ENCODE assay signal across 8 mouse cellular contexts in genomic region chr16:30310647-30311046, GRCm38 (mm10). TPM values are rescaled to one million over a fixed set of nuclear protein-coding genes. Genes with fewer than 3 reads are reported as not detected.
DNase-seq lines count a peak whose midpoint lies in the region; ATAC-seq and TF ChIP-seq lines count a peak whose summit lies in the region.

Gene Gp5, minus strand, starts transcription at chr16:30310779.

- H3K36me3 ChIP-seq in heart, embryonic 11.5 days (ENCODE audit: control insufficient read depth, insufficient read depth, low read length): no peaks in the 10 kb centered on the region
- H3K36me3 ChIP-seq in ES-Bruce4 (ENCODE audit: control insufficient read depth, insufficient read depth, low read length, poor library complexity, severe bottlenecking): peaks cover 6% of the 10 kb centered on the region
- H3K36me3 ChIP-seq in forebrain, embryonic 14.5 days (ENCODE audit: control insufficient read depth, insufficient read depth, low read length): peaks cover 5% of the 10 kb centered on the region; the same call in 1 of the 2 replicates
- peaks cover 3% of the 10 kb centered on the region for H3K36me3 ChIP-seq in liver, embryonic 16.5 days (ENCODE audit: control insufficient read depth, insufficient read depth)

- no peak for ATAC-seq in heart, embryonic 11.5 days (replicated peaks; ENCODE audit: insufficient number of reproducible peaks, low FRiP score, low TSS enrichment)
- ATAC-seq in forebrain, embryonic 14.5 days: no peak
- peak; percentile 59 for ATAC-seq in liver, embryonic 16.5 days (ENCODE audit: low read depth)
- no peak for ATAC-seq in inflammation-experienced regulatory T-cells, adult 6 months

- H3K27ac ChIP-seq in heart, embryonic 11.5 days (ENCODE audit: low read depth, low read length): no peak within 1 kb of the TSS
- H3K27ac ChIP-seq in ES-Bruce4 (ENCODE audit: insufficient read depth, low read length): no peak within 1 kb of the TSS
- no peak within 1 kb of the TSS for H3K27ac ChIP-seq in forebrain, embryonic 14.5 days (ENCODE audit: low read depth, low read length)
- H3K27ac ChIP-seq in liver, embryonic 16.5 days (ENCODE audit: low read length): no peak within 1 kb of the TSS

- peak within 1 kb of the TSS; percentile 72 for H3K4me3 ChIP-seq in heart, embryonic 11.5 days (ENCODE audit: low read depth, low read length)
- H3K4me3 ChIP-seq in ES-Bruce4 (ENCODE audit: low read depth, low read length): peak within 1 kb of the TSS; percentile 65
- H3K4me3 ChIP-seq in forebrain, embryonic 14.5 days (ENCODE audit: low read depth, low read length): peak within 1 kb of the TSS; percentile 60
- peak within 1 kb of the TSS; percentile 61 for H3K4me3 ChIP-seq in liver, embryonic 16.5 days (ENCODE audit: low read depth, low read length)

- DNase-seq in heart, postnatal 36 days: no peak
- no peak for DNase-seq in forebrain, embryonic 14.5 days (ENCODE audit: low spot score)
- DNase-seq in urinary bladder, postnatal 25 days (ENCODE audit: low spot score): no peak
- DNase-seq in frontal cortex, postnatal 36 days (ENCODE audit: low spot score in 2 of 2): no peak

- TF ChIP-seq CTCF in ES-Bruce4 (IDR thresholded peaks at IDR 0.05; ENCODE audit: low read depth, low read length): no peak

- intact Hi-C loops in heart, postnatal 36 days (cut with DNase I): loop anchor here (2.0 kb wide), 1 partner anchor 48 kb away; no protein-coding TSS in a partner anchor

- peaks cover 14% of the 10 kb centered on the region for H3K4me1 ChIP-seq in heart, embryonic 11.5 days (ENCODE audit: control insufficient read depth, insufficient read depth, low read length)
- H3K4me1 ChIP-seq in ES-Bruce4 (ENCODE audit: control insufficient read depth, insufficient read depth, low read length): no peaks in the 10 kb centered on the region
- H3K4me1 ChIP-seq in forebrain, embryonic 14.5 days (ENCODE audit: control insufficient read depth, insufficient read depth, low read length): peaks cover 13% of the 10 kb centered on the region
- H3K4me1 ChIP-seq in liver, embryonic 16.5 days (ENCODE audit: control insufficient read depth, low read depth, low read length): peaks cover 26% of the 10 kb centered on the region

- no peak for TF ChIP-seq EP300 in ES-Bruce4 (IDR thresholded peaks at IDR 0.05; ENCODE audit: insufficient read depth, low read depth, low read length)

- H3K9me3 ChIP-seq in heart, embryonic 11.5 days (replicated peaks; ENCODE audit: control insufficient read depth, low read length): no peaks in the 10 kb centered on the region
- H3K9me3 ChIP-seq in ES-Bruce4 (replicated peaks; ENCODE audit: control insufficient read depth, insufficient read depth, low read length, poor library complexity, severe bottlenecking): no peaks in the 10 kb centered on the region
- no peaks in the 10 kb centered on the region for H3K9me3 ChIP-seq in forebrain, embryonic 14.5 days (replicated peaks; ENCODE audit: control insufficient read depth, low read length)
- H3K9me3 ChIP-seq in liver, embryonic 16.5 days (replicated peaks; ENCODE audit: control insufficient read depth, low read length): no peaks in the 10 kb centered on the region

- peaks cover 51% of the 10 kb centered on the region for H3K27me3 ChIP-seq in heart, embryonic 11.5 days (ENCODE audit: control insufficient read depth, insufficient read depth, low read length)
- H3K27me3 ChIP-seq in ES-Bruce4 (ENCODE audit: control insufficient read depth, insufficient read depth, low read length, poor library complexity, severe bottlenecking): no peaks in the 10 kb centered on the region
- H3K27me3 ChIP-seq in forebrain, embryonic 14.5 days (replicated peaks; ENCODE audit: control insufficient read depth, insufficient read depth, low read length): peaks cover 43% of the 10 kb centered on the region
- H3K27me3 ChIP-seq in liver, embryonic 16.5 days (ENCODE audit: control insufficient read depth, insufficient read depth, low read depth, low read length): peaks cover 33% of the 10 kb centered on the region

- no peak for TF ChIP-seq POLR2A in ES-Bruce4 (IDR thresholded peaks at IDR 0.05; ENCODE audit: insufficient read depth, low read length)

- no peak within 1 kb of the TSS for H3K9ac ChIP-seq in heart, embryonic 11.5 days (ENCODE audit: low read depth, low read length)
- peak within 1 kb of the TSS; percentile 54; the same call in 1 of the 2 replicates for H3K9ac ChIP-seq in ES-Bruce4 (ENCODE audit: low read depth, poor library complexity, severe bottlenecking)
- peak within 1 kb of the TSS; percentile 65 for H3K9ac ChIP-seq in forebrain, embryonic 14.5 days (ENCODE audit: low read length)
- H3K9ac ChIP-seq in liver, embryonic 16.5 days (ENCODE audit: low read depth, low read length): no peak within 1 kb of the TSS

- peak within 1 kb of the TSS; percentile 100 for H3K4me2 ChIP-seq in heart, embryonic 11.5 days
- peak within 1 kb of the TSS; percentile 99 for H3K4me2 ChIP-seq in forebrain, embryonic 14.5 days (ENCODE audit: low read length)
- peak within 1 kb of the TSS; percentile 86 for H3K4me2 ChIP-seq in liver, embryonic 16.5 days (ENCODE audit: low read depth, low read length)

RNA-seq across cellular contexts. Expression of gene Gp5, which starts in this region (rescaled TPM):
- 3.2 and 5.5 TPM in 2 replicates for polyA plus RNA-seq in heart, embryonic 11.5 days (2014; fragmentation: Nextera tagmentation; extraction: Ambion mirVana)
- total RNA-seq in heart, postnatal 36 days (2021): under 1 TPM; 0.38 to 0.44 TPM
- polyA plus RNA-seq in ES-Bruce4 (2011; ENCODE audit: insufficient read depth, insufficient read length, low read depth, missing spikeins): 0.36 TPM in 1 of 2 replicates, not detected in the other
- polyA plus RNA-seq in forebrain, embryonic 14.5 days (2014; fragmentation: Nextera tagmentation; extraction: Ambion mirVana): 0.28 and 0.32 TPM in 2 replicates
- 9.3 and 10.5 TPM in 2 replicates for polyA plus RNA-seq in liver, embryonic 16.5 days (2015; fragmentation: Nextera tagmentation; extraction: Ambion mirVana)
- not detected for polyA plus RNA-seq in inflammation-experienced regulatory T-cells, adult 6 months (2017; shearing (Covaris generic))

Comparison
In these comparisons a context has a peak if more than half of its experiments do, and no peak if none do; other contexts are left out.
1. H3K9ac ChIP-seq: peak in ES-Bruce4 (single experiment) and forebrain, embryonic 14.5 days (single experiment); none in heart, embryonic 11.5 days (single experiment) and liver, embryonic 16.5 days (single experiment).
2. Peak in every context shown above with its lines, with median percentiles within 50 percentile points of each other: H3K4me2 ChIP-seq and H3K4me3 ChIP-seq.